Mouse (Mus musculus) midbrain, postnatal 0 days (tissue): Measurements from ENCODE around the gene Syt6. TPM values are rescaled to one million over a fixed set of nuclear protein-coding genes. Genes with fewer than 3 reads are reported as not detected.

ENCODE experiments used
- ATAC-seq: fragments of 200-750 bp; cut with Nextera tagmentation; 2 replicates; pipeline ENCODE4 v1.8.0; 2017; ENCODE audit warnings: moderate number of reproducible peaks, mild to moderate bottlenecking, moderate TSS enrichment, moderate library complexity; ENCODE audit not compliant: low FRiP score
- DNase-seq: peaks from one replicate; pipeline ENCODE4 v3.0.0-alpha.2; 2015; ENCODE audit warnings: low spot score
- H3K27ac ChIP-seq: fragments of 300-500 bp; sonication (generic); 2 replicates; pipeline ENCODE4 v1.5.1; 2014; ENCODE audit warnings: low read depth, mild to moderate bottlenecking, low read length, mixed read lengths
- H3K27me3 ChIP-seq: fragments of 300-500 bp; sonication (generic); 2 replicates; pipeline ENCODE4 v1.6.1; 2014; ENCODE audit warnings: low read length, control low read depth, mixed read lengths; ENCODE audit not compliant: insufficient read depth
- H3K36me3 ChIP-seq: fragments of 300-500 bp; sonication (generic); 2 replicates; pipeline ENCODE4 v1.6.1; 2014; ENCODE audit warnings: low read length, control low read depth, mixed read lengths; ENCODE audit not compliant: insufficient read depth
- H3K4me1 ChIP-seq: fragments of 300-500 bp; sonication (generic); 2 replicates; pipeline ENCODE4 v1.6.1; 2014; ENCODE audit warnings: mild to moderate bottlenecking, control low read depth, antibody characterized with exemption, low read length, mixed read lengths; ENCODE audit not compliant: insufficient read depth
- H3K4me2 ChIP-seq: fragments of 300-500 bp; sonication (generic); 2 replicates; pipeline ENCODE4 v1.6.1; 2014; ENCODE audit warnings: low read depth, mild to moderate bottlenecking, low read length, mixed read lengths; ENCODE audit not compliant: poor library complexity, severe bottlenecking
- H3K4me3 ChIP-seq: fragments of 300-500 bp; sonication (generic); 2 replicates; pipeline ENCODE4 v1.5.1; 2014; ENCODE audit warnings: low read depth, mild to moderate bottlenecking, low read length, moderate library complexity
- H3K9ac ChIP-seq: fragments of 300-500 bp; sonication (generic); replicated peaks from 2 replicates; pipeline ENCODE4 v1.6.1; 2014; ENCODE audit warnings: mild to moderate bottlenecking, low read length, moderate library complexity, mixed read lengths; ENCODE audit not compliant: poor library complexity, severe bottlenecking
- H3K9me3 ChIP-seq: fragments of 300-500 bp; sonication (generic); 2 replicates; pipeline ENCODE4 v1.6.1; 2016; ENCODE audit warnings: low read length, control low read depth
- CTCF ChIP-seq: IDR thresholded peaks from 2 replicates; pipeline ENCODE4 v1.5.1; 2016; ENCODE audit warnings: antibody characterized with exemption, mild to moderate bottlenecking
- WGBS: fragments of 180-500 bp; shearing (Covaris S2); extraction: QIAGEN DNeasy Blood & Tissue Kit; methylation state at CpG from one replicate; pipeline ENCODE4 v1.1.7; 2014; 5-methylcytosine and 5-hydroxymethylcytosine counted together
- polyA plus RNA-seq: library from polyadenylated mRNA; unstranded; fragments of >200 nt; fragmentation: Nextera tagmentation; extraction: Ambion mirVana; gene quantifications from 2 replicates; pipeline ENCODE4 v1.2.1, GENCODE M21; 2015
- total RNA-seq: library from RNA; depleted of rRNA; stranded (reverse); fragments of >200 nt; gene quantifications from 2 replicates; pipeline ENCODE4 v1.2.3, GENCODE M21; 2014

Gene Syt6
- total and polyA plus RNA-seq, 2 experiments from 2014 or later: 10.0 to 30.7 TPM

GRCm38 (mm10) chr3:103627661-103628060 is 52.6 kb downstream of the Syt6 start:
- WGBS: 93% methylated on average over 3 of the region's 3 CpGs

DNA sequence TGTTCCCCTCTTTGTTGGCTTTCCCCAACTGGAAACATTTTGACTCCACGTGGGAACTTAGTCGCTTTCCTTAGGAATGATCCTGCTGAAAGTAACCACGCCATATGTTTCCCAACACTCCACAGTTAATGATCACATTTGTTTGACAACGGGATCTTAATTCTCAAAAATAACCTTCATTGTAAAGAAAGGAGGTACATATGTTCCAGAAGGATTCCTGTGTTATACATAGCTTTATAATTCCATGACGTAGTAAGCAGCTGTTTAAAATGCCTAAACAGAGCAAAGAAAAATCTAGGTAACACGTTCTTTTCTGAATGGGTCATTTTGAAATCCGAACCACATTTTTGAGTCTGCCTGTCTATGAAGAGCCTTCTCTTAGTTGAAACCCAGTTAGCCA is 58.1 kb downstream of the Syt6 start:
- H3K9ac ChIP-seq: no peak overlapping the region
- H3K4me3 ChIP-seq: no peak overlapping the region
- 92% methylated on average over 7 of the region's 7 CpGs for WGBS
- no peak overlapping the region for H3K27ac ChIP-seq
- H3K4me1 ChIP-seq: no peaks in the 10 kb centered on the region
- H3K27me3 ChIP-seq: no peaks in the 10 kb centered on the region
- no peak for ATAC-seq
- no peaks in the 10 kb centered on the region for H3K36me3 ChIP-seq
- no peaks in the 10 kb centered on the region for H3K9me3 ChIP-seq
- TF ChIP-seq CTCF: no peak
- H3K4me2 ChIP-seq: no peak overlapping the region
- DNase-seq: no peak

More at GRCm38 (mm10) chr3:103627661-103628060, 52.6 kb downstream of the Syt6 start:
- Histone ChIP-seq H3K27ac (no peak overlapping the region), H3K4me1 (no peaks in the 10 kb centered on the region), H3K9ac (no peak overlapping the region), H3K4me3 (no peak overlapping the region), H3K27me3 (no peaks in the 10 kb centered on the region), H3K9me3 (no peaks in the 10 kb centered on the region), H3K4me2 (no peak overlapping the region), H3K36me3 (no peaks in the 10 kb centered on the region)
- DNase-seq (no peak), ATAC-seq (no peak)
- no peak for TF ChIP-seq CTCF

DNA sequence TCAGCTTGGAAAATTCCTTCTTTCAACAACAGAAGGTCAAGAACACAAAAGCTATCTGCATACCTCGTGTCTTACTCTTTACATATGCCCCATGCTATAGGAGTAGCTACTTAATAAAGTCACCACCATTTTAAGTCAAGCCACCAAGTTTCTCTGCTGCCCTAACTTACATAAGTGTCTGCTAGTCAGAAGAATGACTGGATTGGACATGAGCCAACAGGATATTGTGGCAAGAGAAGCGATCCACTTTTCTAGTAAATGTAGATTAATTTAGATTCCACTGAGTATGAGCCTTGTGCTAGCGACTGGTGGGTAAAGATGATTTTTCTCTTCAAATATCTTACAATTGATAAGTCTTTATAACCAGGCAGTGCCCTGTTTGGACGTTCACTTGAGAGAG is 58.8 kb downstream of the Syt6 start:
- no peak for DNase-seq
- no peak overlapping the region for H3K9ac ChIP-seq
- WGBS: 78% methylated on average over 4 of the region's 4 CpGs
- H3K9me3 ChIP-seq: no peaks in the 10 kb centered on the region
- H3K27me3 ChIP-seq: no peaks in the 10 kb centered on the region
- no peaks in the 10 kb centered on the region for H3K36me3 ChIP-seq
- no peak for ATAC-seq
- TF ChIP-seq CTCF: no peak
- H3K4me1 ChIP-seq: no peaks in the 10 kb centered on the region
- no peak overlapping the region for H3K27ac ChIP-seq
- H3K4me3 ChIP-seq: no peak overlapping the region
- H3K4me2 ChIP-seq: no peak overlapping the region

GRCm38 (mm10) chr3:103634256-103634655 is 59.2 kb downstream of the Syt6 start:
- Histone ChIP-seq H3K9ac (no peak overlapping the region), H3K36me3 (no peaks in the 10 kb centered on the region), H3K9me3 (no peaks in the 10 kb centered on the region), H3K4me1 (no peaks in the 10 kb centered on the region), H3K4me2 (no peak overlapping the region), H3K27ac (no peak overlapping the region), H3K4me3 (no peak overlapping the region), H3K27me3 (no peaks in the 10 kb centered on the region)
- no peak for TF ChIP-seq CTCF
- DNase-seq (no peak), ATAC-seq (no peak)
- WGBS: 100% methylated on average over 1 of the region's 1 CpGs

DNA sequence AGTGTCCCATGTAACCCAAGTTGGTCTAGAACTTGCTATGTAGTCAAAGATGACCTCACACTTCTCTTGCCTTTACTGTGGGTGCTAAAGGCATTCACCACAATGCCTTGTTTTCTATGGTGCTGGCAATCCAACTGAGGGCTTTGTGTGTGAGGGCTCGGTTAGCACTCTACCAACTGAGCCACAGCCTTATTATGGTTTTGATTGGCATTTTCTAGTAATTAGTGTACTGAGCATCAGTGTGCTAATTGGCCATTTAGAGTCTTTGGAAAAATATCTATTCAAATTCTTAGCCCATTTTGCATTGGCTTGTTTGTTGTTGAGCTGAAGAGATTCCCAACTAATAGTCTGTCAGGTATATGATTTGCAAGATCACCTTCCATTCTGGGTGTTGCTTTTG is 62.6 kb downstream of the Syt6 start:
- Histone ChIP-seq H3K27me3 (no peaks in the 10 kb centered on the region), H3K4me1 (no peaks in the 10 kb centered on the region), H3K27ac (no peak overlapping the region), H3K9me3 (no peaks in the 10 kb centered on the region), H3K4me2 (no peak overlapping the region), H3K4me3 (no peak overlapping the region), H3K36me3 (no peaks in the 10 kb centered on the region), H3K9ac (no peak overlapping the region)
- ATAC-seq (no peak), DNase-seq (no peak)
- WGBS: 83% methylated on average over 1 of the region's 1 CpGs
- TF ChIP-seq CTCF: no peak

DNA sequence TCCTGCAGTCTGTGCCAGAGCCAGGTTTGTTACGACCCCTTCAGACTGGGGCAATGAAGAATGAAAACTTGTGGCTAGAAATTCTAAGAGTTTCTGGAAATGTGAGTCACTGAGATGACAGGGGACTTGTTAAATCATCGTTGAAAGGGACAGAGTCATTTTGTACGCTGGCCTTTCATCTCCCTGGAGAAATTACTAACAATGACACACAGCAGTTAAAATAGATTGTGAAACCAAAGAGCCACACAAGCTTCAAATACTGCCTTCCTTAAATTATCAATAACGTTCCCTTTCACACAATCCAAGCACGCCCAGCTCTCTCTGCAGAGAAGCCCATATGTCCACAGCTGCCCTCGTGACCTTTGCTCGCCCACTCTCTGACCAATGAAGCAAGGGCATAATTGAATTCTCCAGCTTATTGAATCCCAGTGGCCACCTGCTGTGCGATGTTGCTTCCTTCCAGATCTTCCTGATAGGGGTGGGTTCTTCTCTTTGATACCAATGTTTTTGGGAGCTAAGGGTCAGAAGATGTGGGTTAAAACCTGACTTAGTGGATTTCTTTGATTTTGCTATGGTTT is 65.3 kb downstream of the Syt6 start:
- Histone ChIP-seq H3K27me3 (no peaks in the 10 kb centered on the region), H3K9ac (no peak overlapping the region), H3K4me1 (no peaks in the 10 kb centered on the region), H3K27ac (no peak overlapping the region), H3K4me2 (no peak overlapping the region), H3K4me3 (no peak overlapping the region), H3K9me3 (no peaks in the 10 kb centered on the region), H3K36me3 (no peaks in the 10 kb centered on the region)
- WGBS: 34% methylated on average over 8 of the region's 8 CpGs
- TF ChIP-seq CTCF: no peak
- DNase-seq (no peak), ATAC-seq (no peak)
